Mouse (Mus musculus) retina, postnatal 7 days (tissue): ENCODE measurements at regions not wholly inside any gene's neighbourhood (a gene's known extent, or its start where the extent isn't known, plus 50 kb on each side); places are given as distances from the start of the nearest gene placed in this dataset.

Experiments
- DNase-seq: peaks from one replicate; pipeline ENCODE4 v3.0.0-alpha.2; 2012; ENCODE audit warnings: low read depth, low spot score

- DNase-seq, result no peak
Observed at GRCm38 (mm10) chr13:37528876-37529275, 183.9 kb downstream of the Ly86 start.

- DNase-seq, result no peak
Observed at GRCm38 (mm10) chr13:37531512-37532183, 186.6 kb downstream of the Ly86 start.

GRCm38 (mm10) chr13:37532596-37533170 lies 187.7 kb downstream of the Ly86 start:
- DNase-seq, result no peak

- no peak for DNase-seq
Observed at GRCm38 (mm10) chr13:37533851-37534250, 188.8 kb downstream of the Ly86 start.

GRCm38 (mm10) chr13:37537330-37537729 lies 192.3 kb downstream of the Ly86 start:
- DNase-seq, result no peak

GRCm38 (mm10) chr13:37537793-37538192 lies 192.8 kb downstream of the Ly86 start:
- no peak for DNase-seq

GRCm38 (mm10) chr13:37540980-37541531 lies 196.0 kb downstream of the Ly86 start:
- DNase-seq, result no peak

- peak; percentile 31 for DNase-seq
Observed at GRCm38 (mm10) chr13:37541674-37542073, 196.7 kb downstream of the Ly86 start.

GRCm38 (mm10) chr13:37542744-37543196 lies 197.8 kb downstream of the Ly86 start:
- no peak for DNase-seq

- DNase-seq, result no peak
Observed at GRCm38 (mm10) chr13:37543788-37544187, 198.8 kb downstream of the Ly86 start.

GRCm38 (mm10) chr13:37544696-37545095 lies 199.7 kb downstream of the Ly86 start:
- no peak for DNase-seq

- DNase-seq, result no peak
Observed at GRCm38 (mm10) chr13:37546556-37546955, 201.5 kb downstream of the Ly86 start.

GRCm38 (mm10) chr13:37550584-37550983 lies 205.6 kb downstream of the Ly86 start:
- DNase-seq, result no peak

- no peak for DNase-seq
Observed at GRCm38 (mm10) chr13:37553392-37553791, 208.4 kb downstream of the Ly86 start.

- DNase-seq, result no peak
Observed at GRCm38 (mm10) chr13:37557183-37557582, 212.2 kb downstream of the Ly86 start.

GRCm38 (mm10) chr13:37557766-37558165 lies 212.8 kb downstream of the Ly86 start:
- DNase-seq, result no peak

- no peak for DNase-seq
Observed at GRCm38 (mm10) chr13:37559056-37559455, 214.0 kb downstream of the Ly86 start.

GRCm38 (mm10) chr13:37559706-37560313 lies 214.8 kb downstream of the Ly86 start:
- no peak for DNase-seq

GRCm38 (mm10) chr13:37560387-37560786 lies 215.4 kb downstream of the Ly86 start:
- no peak for DNase-seq

GRCm38 (mm10) chr13:37560800-37561199 lies 215.8 kb downstream of the Ly86 start:
- no peak for DNase-seq

GRCm38 (mm10) chr13:37561437-37561836 lies 216.4 kb downstream of the Ly86 start:
- no peak for DNase-seq

GRCm38 (mm10) chr13:37562141-37562540 lies 216.1 kb upstream of the Rreb1 start:
- DNase-seq, result no peak

- DNase-seq, result no peak
Observed at GRCm38 (mm10) chr13:37562652-37563051, 215.5 kb upstream of the Rreb1 start.
